Mouse (Mus musculus) CD4-positive, CD25-positive, alpha-beta regulatory T cell, adult 4 months (primary cell): ENCODE results near the gene Dpagt1. TPM values are rescaled to one million over a fixed set of nuclear protein-coding genes. Genes with fewer than 3 reads are reported as not detected.
"Not testable (repeated sequence)": the region's sequence is repeated elsewhere in the genome, so short reads cannot be mapped to it uniquely, and the experiment has no call there.

Source experiments
- ATAC-seq: one replicate; pipeline ENCODE4 v1.8.0; 2017
- polyA plus RNA-seq, 2 experiments: library from polyadenylated mRNA; unstranded; fragments of 100-300 nt; shearing (Covaris generic); gene quantifications; one replicate each; pipeline ENCODE4 v1.2.1; 2017

Dpagt1 gene
- polyA plus RNA-seq, result 10 to 100 TPM; 15.7 to 16.0 TPM

- no peak for ATAC-seq
These were observed at the start of gene Dpagt1 for GRCm38 (mm10) chr9:44325768-44326370. Gene Dpagt1, plus strand, starts transcription at chr9:44326019.

GRCm38 (mm10) chr9:44283183-44283582, 42.6 kb upstream of the Dpagt1 start:
- no peak for ATAC-seq

GRCm38 (mm10) chr9:44286256-44286850, 39.5 kb upstream of the Dpagt1 start:
- no peak for ATAC-seq

- no peak for ATAC-seq
These were observed 38.8 kb upstream of the Dpagt1 start for GRCm38 (mm10) chr9:44287003-44287400.

GRCm38 (mm10) chr9:44287401-44288075, 38.3 kb upstream of the Dpagt1 start:
- peak; percentile 32 for ATAC-seq

GRCm38 (mm10) chr9:44288076-44288958, 37.5 kb upstream of the Dpagt1 start, which contains the start of gene Abcg4:
Gene Abcg4, minus strand, starts transcription at chr9:44288615.
- peak; percentile 26 for ATAC-seq

GRCm38 (mm10) chr9:44288959-44289291, 36.9 kb upstream of the Dpagt1 start:
- ATAC-seq, result no peak

GRCm38 (mm10) chr9:44292490-44292889, 33.3 kb upstream of the Dpagt1 start:
- peak; percentile 45 for ATAC-seq

- ATAC-seq, result not testable (repeated sequence)
These were observed 25.8 kb upstream of the Dpagt1 start for GRCm38 (mm10) chr9:44300001-44300400.

- peak; percentile 98 for ATAC-seq
These were observed 20.2 kb upstream of the Dpagt1 start, which contains the start of gene Hinfp for GRCm38 (mm10) chr9:44305466-44306079. Gene Hinfp, minus strand, starts transcription at chr9:44305671.

GRCm38 (mm10) chr9:44306532-44306931, 19.3 kb upstream of the Dpagt1 start:
- no peak for ATAC-seq

- ATAC-seq, result no peak
These were observed 18.6 kb upstream of the Dpagt1 start for GRCm38 (mm10) chr9:44307248-44307647.

GRCm38 (mm10) chr9:44309756-44310155, 16.1 kb upstream of the Dpagt1 start:
- no peak for ATAC-seq

GRCm38 (mm10) chr9:44310750-44311135, 15.1 kb upstream of the Dpagt1 start:
- ATAC-seq, result no peak

GRCm38 (mm10) chr9:44311136-44312134, 14.4 kb upstream of the Dpagt1 start:
- ATAC-seq, result no peak

- no peak for ATAC-seq
These were observed 12.2 kb upstream of the Dpagt1 start for GRCm38 (mm10) chr9:44313476-44314256.

GRCm38 (mm10) chr9:44314257-44314547, 11.6 kb upstream of the Dpagt1 start:
- no peak for ATAC-seq

GRCm38 (mm10) chr9:44314910-44315309, 10.9 kb upstream of the Dpagt1 start:
- no peak for ATAC-seq

- ATAC-seq, result no peak
These were observed 8.4 kb upstream of the Dpagt1 start for GRCm38 (mm10) chr9:44317452-44317851.

- ATAC-seq, result no peak
These were observed 7.6 kb upstream of the Dpagt1 start for GRCm38 (mm10) chr9:44318076-44318825.
